Mouse (Mus musculus) liver, embryonic 16.5 days (tissue): Measurements from ENCODE around the gene Gm28047. TPM values are rescaled to one million over a fixed set of nuclear protein-coding genes. Genes with fewer than 3 reads are reported as not detected.

Source experiments
- ATAC-seq: fragments of 200-750 bp; cut with Nextera tagmentation; 2 replicates; pipeline ENCODE4 v1.8.0; 2017; ENCODE audit warnings: low read depth, mild to moderate bottlenecking, moderate number of reproducible peaks, moderate library complexity
- H3K27ac ChIP-seq: fragments of 300-500 bp; sonication (generic); 2 replicates; pipeline ENCODE4 v1.5.1; 2014; ENCODE audit warnings: mild to moderate bottlenecking, low read length
- H3K27me3 ChIP-seq: fragments of 300-500 bp; sonication (generic); 2 replicates; pipeline ENCODE4 v1.6.1; 2014; ENCODE audit warnings: low read depth, low read length, mixed read lengths; ENCODE audit not compliant: control insufficient read depth, insufficient read depth
- H3K36me3 ChIP-seq: fragments of 300-500 bp; sonication (generic); 2 replicates; pipeline ENCODE4 v1.6.1; 2014; ENCODE audit warnings: mild to moderate bottlenecking; ENCODE audit not compliant: control insufficient read depth, insufficient read depth
- H3K4me1 ChIP-seq: fragments of 300-500 bp; sonication (generic); 2 replicates; pipeline ENCODE4 v1.6.1; 2014; ENCODE audit warnings: low read depth, low read length, mixed read lengths; ENCODE audit not compliant: control insufficient read depth
- H3K4me2 ChIP-seq: fragments of 300-500 bp; sonication (generic); 2 replicates; pipeline ENCODE4 v1.6.1; 2014; ENCODE audit warnings: low read depth, low read length, mixed read lengths
- H3K4me3 ChIP-seq: fragments of 300-500 bp; sonication (generic); 2 replicates; pipeline ENCODE4 v1.5.1; 2014; ENCODE audit warnings: low read depth, mild to moderate bottlenecking, low read length
- H3K9ac ChIP-seq: fragments of 300-500 bp; sonication (generic); 2 replicates; pipeline ENCODE4 v1.6.1; 2014; ENCODE audit warnings: low read depth, low read length
- H3K9me3 ChIP-seq: fragments of 300-500 bp; sonication (generic); replicated peaks from 2 replicates; pipeline ENCODE4 v1.6.1; 2016; ENCODE audit warnings: low read length; ENCODE audit not compliant: control insufficient read depth
- WGBS: fragments of 180-500 bp; shearing (Covaris S2); extraction: QIAGEN DNeasy Blood & Tissue Kit; methylation state at CpG from one replicate; pipeline ENCODE4 v1.1.7; 2014; ENCODE audit not compliant: insufficient replicate concordance; 5-methylcytosine and 5-hydroxymethylcytosine counted together
- microRNA counts: library from miRNA; unstranded; fragments of <30 nt; microRNA quantifications from one replicate; lab custom pipeline; 2016
- microRNA-seq: library from miRNA; unstranded; fragments of <30 nt; microRNA quantifications from one replicate; pipeline ENCODE4, GENCODE M21; 2016
- polyA plus RNA-seq: library from polyadenylated mRNA; unstranded; fragments of >200 nt; fragmentation: Nextera tagmentation; extraction: Ambion mirVana; gene quantifications from 2 replicates; pipeline ENCODE4 v1.2.1, GENCODE M21; 2015

The Gm28047 gene
- polyA plus RNA-seq, 1 experiment from 2014 or later: not detected

GRCm38 (mm10) chr15:102474520-102474919 is 150.3 kb downstream of the Gm28047 start:
- H3K9ac ChIP-seq: no peak overlapping the region
- WGBS: 85% methylated on average over 2 of the region's 2 CpGs
- peaks cover 45% of the 10 kb centered on the region for H3K36me3 ChIP-seq
- no peaks in the 10 kb centered on the region for H3K9me3 ChIP-seq
- peaks cover 6% of the 10 kb centered on the region for H3K4me1 ChIP-seq
- ATAC-seq: no peak
- no peak overlapping the region for H3K4me3 ChIP-seq
- no peak overlapping the region for H3K4me2 ChIP-seq
- no peak overlapping the region for H3K27ac ChIP-seq
- H3K27me3 ChIP-seq: no peaks in the 10 kb centered on the region

MicroRNAs encoded within 50 kb of the gene (microRNA counts, 519-probe panel; counts per million panel counts)
- microRNA mmu-miR-688 (lab: Ali Mortazavi, UCI): 2,369 counts per million, percentile 54 among the panel's probes with 10 or more counts

Small RNA genes within 50 kb of the gene (microRNA-seq; reads per million reads assigned to microRNA genes)
- not detected for gene Mir688

Other genes starting within 250 kb of the Gm28047 start
- 3.7 TPM in 2 replicates for gene Sp1, start 218.9 kb downstream of the Gm28047 start, polyA plus RNA-seq
- 0.04 and 0.07 TPM in 2 replicates for gene Amhr2, start 179.7 kb downstream of the Gm28047 start, polyA plus RNA-seq
- gene Prr13, start 166.0 kb downstream of the Gm28047 start, polyA plus RNA-seq: 120 and 139 TPM in 2 replicates
- gene Pcbp2, start 154.5 kb downstream of the Gm28047 start, polyA plus RNA-seq: 64.7 and 67.7 TPM in 2 replicates
- not detected in 2 replicates for gene Gm10337, start 121.3 kb downstream of the Gm28047 start, polyA plus RNA-seq
- 1.4 and 2.0 TPM in 2 replicates for gene Map3k12, start 108.0 kb downstream of the Gm28047 start, polyA plus RNA-seq
- gene Tarbp2, start 106.9 kb downstream of the Gm28047 start, polyA plus RNA-seq: 34.6 and 37.0 TPM in 2 replicates
- gene Npff, start 100.1 kb downstream of the Gm28047 start, polyA plus RNA-seq: 0.46 and 0.57 TPM in 2 replicates
- 10.2 and 11.1 TPM in 2 replicates for gene Atf7, start 397 bp upstream of the Gm28047 start, polyA plus RNA-seq
- 25.6 and 26.0 TPM in 2 replicates for gene Atp5g2, start 47.3 kb upstream of the Gm28047 start, polyA plus RNA-seq
- gene Calcoco1, start 97.1 kb upstream of the Gm28047 start, polyA plus RNA-seq: 17.9 and 18.2 TPM in 2 replicates